Mouse (Mus musculus): Measurements from ENCODE around the gene Lrp1.

GRCm38 (mm10) chr10:127570384-127570783 is 50.6 kb downstream of the Lrp1 start:
- TF ChIP-seq CTCF (IDR thresholded peaks at IDR 0.05; ENCODE audit: borderline replicate concordance, insufficient read depth, low read length): no peak
- TF ChIP-seq POLR2A (IDR thresholded peaks at IDR 0.05; ENCODE audit: low read depth, low read length): no peak

All from embryonic fibroblast, embryonic 13.5 days (primary cell).